Mouse (Mus musculus) Patski (cell line): Measurements from ENCODE around the gene Fdx1. TPM values are rescaled to one million over a fixed set of nuclear protein-coding genes. Genes with fewer than 3 reads are reported as not detected.

Source experiments
- ATAC-seq: fragments of 100-300 bp; one replicate; pipeline ENCODE4 v1.8.0; 2021
- CTCF ChIA-PET: fragments of 350-600 bp; sonication (Branson Sonifier 250); formaldehyde crosslinking; loops from one replicate; lab custom pipeline; 2022; ENCODE audit warnings: inconsistent platforms; lab: Charles Lee
- POLR2A ChIA-PET: fragments of 350-600 bp; sonication (Branson Sonifier 250); formaldehyde crosslinking; loops from one replicate; lab custom pipeline; 2022; ENCODE audit warnings: antibody characterized with exemption, inconsistent platforms; lab: Charles Lee
- DNase-seq: peaks from one replicate; pipeline ENCODE4 v3.0.0-alpha.2; 2011; ENCODE audit warnings: low read depth, low spot score
- H3K27me3 ChIP-seq: fragments of 371-371 bp; one replicate; pipeline ENCODE4 v1.5.1; 2021
- CTCF ChIP-seq: fragments of 100-300 bp; IDR thresholded peaks from one replicate; pipeline ENCODE4 v1.5.1; 2021
- in situ Hi-C: fragments of 300-500 bp; cut with MboI; formaldehyde crosslinking; loops from 3 replicates; pipeline ENCODE4 v1.11.1; 2018; ENCODE audit warnings: low pct_unique_long_range_greater_than_20kb, mixed read lengths
- polyA plus RNA-seq: library from polyadenylated mRNA; unstranded; gene quantifications from one replicate; pipeline ENCODE4 v1.2.3, GENCODE M21; 2021

The Fdx1 gene
- polyA plus RNA-seq, 1 experiment from 2014 or later = 62.4 TPM

- H3K27me3 ChIP-seq = no peaks in the 10 kb centered on the region
- ATAC-seq = no peak
- in situ Hi-C loops = loop anchor here (5.0 kb wide), 1 partner anchor 106 kb away; no protein-coding TSS in a partner anchor
- DNase-seq = no peak
- ChIA-PET POLR2A (no interaction called here), CTCF (interaction anchor here (0.9 to 2.5 kb wide), 5 partner anchors 14 to 108 kb away, joined by 3 to 12 read pairs (median 4); partner anchors contain the start of gene Rdx)
- TF ChIP-seq CTCF = peak; percentile 45
Observed at GRCm38 (mm10) chr9:51991241-51991876, 28.0 kb upstream of the Fdx1 start.

GRCm38 (mm10) chr9:51990828-51991227 lies 27.5 kb upstream of the Fdx1 start:
- ChIA-PET CTCF (interaction anchor here (1.2 to 2.5 kb wide), 4 partner anchors 14 to 108 kb away, joined by 3 to 12 read pairs (median 5); partner anchors contain the start of gene Rdx), POLR2A (no interaction called here)
- peak; percentile 55 for TF ChIP-seq CTCF
- in situ Hi-C loops = loop anchor here (5.0 kb wide), 1 partner anchor 106 kb away; no protein-coding TSS in a partner anchor
- DNase-seq = no peak
- no peaks in the 10 kb centered on the region for H3K27me3 ChIP-seq
- no peak for ATAC-seq

GRCm38 (mm10) chr9:51985493-51986099 lies 22.2 kb upstream of the Fdx1 start:
- no peak for ATAC-seq
- CTCF ChIA-PET = interaction anchor here (2.8 kb wide), 1 partner anchor 113 kb away, joined by 8 read pairs; no protein-coding TSS in a partner anchor

GRCm38 (mm10) chr9:51981131-51981530 lies 17.8 kb upstream of the Fdx1 start:
- ChIA-PET CTCF (interaction anchor here (0.9 kb wide), 1 partner anchor 118 kb away, joined by 3 read pairs; no protein-coding TSS in a partner anchor), POLR2A (no interaction called here)
- no peak for DNase-seq
- ATAC-seq = no peak
- in situ Hi-C loops = no loop called here
- no peak for TF ChIP-seq CTCF
- no peaks in the 10 kb centered on the region for H3K27me3 ChIP-seq

More at GRCm38 (mm10) chr9:51985493-51986099, 22.2 kb upstream of the Fdx1 start:
- DNase-seq = no peak
- POLR2A ChIA-PET = no interaction called here
- no peak for TF ChIP-seq CTCF
- no peaks in the 10 kb centered on the region for H3K27me3 ChIP-seq
- in situ Hi-C loops = no loop called here

- ATAC-seq (no peak), DNase-seq (no peak)
- no peak for TF ChIP-seq CTCF
- POLR2A ChIA-PET = no interaction called here
- CTCF ChIA-PET = no interaction called here
- in situ Hi-C loops = loop anchor here (5.0 to 10.0 kb wide), 2 partner anchors 116 to 308 kb away; no protein-coding TSS in a partner anchor
- no peaks in the 10 kb centered on the region for H3K27me3 ChIP-seq
Observed at GRCm38 (mm10) chr9:51979301-51979700, 15.9 kb upstream of the Fdx1 start.

- ChIA-PET POLR2A (interaction anchor here (1.4 kb wide), 1 partner anchor 16 kb away, joined by 4 read pairs; the partner anchor contains the start of gene Fdx1), CTCF (interaction anchor here (1.2 to 2.2 kb wide), 3 partner anchors 9 to 121 kb away, joined by 5 to 12 read pairs (median 7); no protein-coding TSS in a partner anchor)
- TF ChIP-seq CTCF = no peak
- ATAC-seq (no peak), DNase-seq (no peak)
- H3K27me3 ChIP-seq = no peaks in the 10 kb centered on the region
- in situ Hi-C loops = loop anchor here (5.0 to 10.0 kb wide), 2 partner anchors 116 to 309 kb away; no protein-coding TSS in a partner anchor
Observed at GRCm38 (mm10) chr9:51978545-51979259, 15.3 kb upstream of the Fdx1 start.

- CTCF ChIA-PET = interaction anchor here (0.6 to 2.2 kb wide), 14 partner anchors 10 to 311 kb away, joined by 3 to 12 read pairs (median 4); no protein-coding TSS in a partner anchor
- no peak for DNase-seq
- POLR2A ChIA-PET = interaction anchor here (1.1 to 1.4 kb wide), 2 partner anchors 12 to 15 kb away, joined by 3 to 4 read pairs; partner anchors contain the start of gene Fdx1
- TF ChIP-seq CTCF = peak; percentile 96
- in situ Hi-C loops = loop anchor here (5.0 to 10.0 kb wide), 2 partner anchors 117 to 310 kb away; no protein-coding TSS in a partner anchor
- peak; percentile 90 for ATAC-seq
- no peaks in the 10 kb centered on the region for H3K27me3 ChIP-seq
Observed at GRCm38 (mm10) chr9:51977439-51978000, 14.2 kb upstream of the Fdx1 start.

- in situ Hi-C loops = loop anchor here (5.0 to 10.0 kb wide), 2 partner anchors 120 to 312 kb away; no protein-coding TSS in a partner anchor
- CTCF ChIA-PET = no interaction called here
- TF ChIP-seq CTCF = no peak
- no peaks in the 10 kb centered on the region for H3K27me3 ChIP-seq
- POLR2A ChIA-PET = no interaction called here
- DNase-seq (no peak), ATAC-seq (no peak)
Observed at GRCm38 (mm10) chr9:51974871-51975270, 11.5 kb upstream of the Fdx1 start.

- DNase-seq (no peak), ATAC-seq (no peak)
- CTCF ChIA-PET = no interaction called here
- TF ChIP-seq CTCF = no peak
- in situ Hi-C loops = loop anchor here (10.0 kb wide), 1 partner anchor 121 kb away; no protein-coding TSS in a partner anchor
- no peaks in the 10 kb centered on the region for H3K27me3 ChIP-seq
- POLR2A ChIA-PET = no interaction called here
Observed at GRCm38 (mm10) chr9:51973846-51974245, 10.5 kb upstream of the Fdx1 start.
